Mouse (Mus musculus) small intestine, adult 2 months (tissue): ENCODE measurements around the gene Taf10.

Experiments
- CTCF ChIP-seq: fragments of 200-500 bp; IDR thresholded peaks from 2 replicates; pipeline ENCODE4 v1.5.1; 2012; ENCODE audit warnings: low read depth, mild to moderate bottlenecking, control low read depth, inconsistent platforms, low read length, moderate library complexity, mixed read lengths; ENCODE audit not compliant: insufficient replicate concordance, insufficient read length; ENCODE audit errors: extremely low read depth
- POLR2A ChIP-seq: fragments of 200-500 bp; IDR thresholded peaks from 2 replicates; pipeline ENCODE4 v1.6.1; 2012; ENCODE audit warnings: low read depth, mild to moderate bottlenecking, control low read depth, inconsistent platforms, low read length, moderate library complexity

DNA sequence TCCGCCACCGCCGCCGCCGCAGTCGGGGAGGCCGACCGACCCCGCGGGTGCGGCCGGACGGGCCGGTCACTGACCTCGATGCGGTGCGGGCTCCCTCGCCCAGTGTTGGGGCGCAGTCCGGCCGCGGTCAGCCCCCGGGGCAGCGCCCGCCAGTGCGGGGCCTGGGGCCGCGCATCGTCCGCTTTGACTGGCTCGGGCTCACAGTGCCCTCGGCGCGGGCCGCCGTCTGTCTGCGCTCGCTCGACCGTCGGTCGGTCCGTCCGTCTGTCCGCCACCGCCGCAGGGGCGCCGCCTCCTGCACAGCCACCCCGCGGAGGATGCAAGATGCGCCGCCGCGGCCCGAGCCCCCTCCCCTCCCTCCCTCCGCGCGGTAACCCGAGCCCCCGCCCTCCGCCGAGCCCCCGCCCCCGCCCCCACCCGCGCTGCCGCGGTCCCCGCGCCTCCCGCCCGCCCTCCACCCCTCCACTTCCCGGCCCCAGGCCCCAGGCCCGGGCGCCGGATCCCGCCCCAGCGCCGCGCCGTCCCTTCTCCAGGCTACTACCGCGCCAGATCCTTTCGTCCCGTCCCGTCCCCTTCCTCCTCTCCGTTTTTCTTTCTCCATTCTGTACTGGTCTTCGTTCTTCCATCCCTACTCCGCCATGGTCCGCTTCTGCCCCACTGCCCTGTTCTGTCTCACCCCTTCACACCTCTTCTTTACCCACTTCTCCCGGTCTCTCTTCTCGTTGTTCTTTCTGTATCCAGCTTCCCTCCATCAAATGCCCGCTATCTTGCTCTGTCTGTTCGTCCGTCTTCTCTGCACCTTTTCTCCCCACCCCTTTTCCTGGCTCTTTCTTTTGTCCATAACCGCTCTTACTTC is 43.4 kb upstream of the Taf10 start, which contains the start of gene Dchs1:
- TF ChIP-seq CTCF (no peak), POLR2A (no peak)
